Mouse (Mus musculus): ENCODE data around the gene Lrrc32.

The Lrrc32 gene

DNA sequence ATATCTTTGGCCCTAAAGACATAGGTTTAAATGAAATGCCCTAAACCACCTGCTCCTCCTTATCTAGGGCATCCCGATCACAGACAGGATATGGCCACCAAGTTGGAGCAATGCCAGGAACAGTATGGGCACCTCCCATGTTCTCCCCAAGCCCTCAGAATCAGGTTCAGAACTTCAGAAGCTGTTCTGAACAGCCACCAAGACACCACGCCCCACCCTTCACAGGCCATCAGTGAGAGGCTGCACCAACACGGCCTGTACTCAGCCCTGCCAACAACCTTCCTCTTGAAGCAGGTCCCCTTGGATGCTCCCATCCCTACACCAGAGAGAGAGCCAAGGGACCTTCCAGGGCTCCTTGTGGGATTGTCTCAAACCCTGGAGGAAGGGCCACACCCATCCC lies 55.5 kb downstream of the Lrrc32 start:
- no peak for DNase-seq (ENCODE audit: low spot score in 2 of 2)

DNA sequence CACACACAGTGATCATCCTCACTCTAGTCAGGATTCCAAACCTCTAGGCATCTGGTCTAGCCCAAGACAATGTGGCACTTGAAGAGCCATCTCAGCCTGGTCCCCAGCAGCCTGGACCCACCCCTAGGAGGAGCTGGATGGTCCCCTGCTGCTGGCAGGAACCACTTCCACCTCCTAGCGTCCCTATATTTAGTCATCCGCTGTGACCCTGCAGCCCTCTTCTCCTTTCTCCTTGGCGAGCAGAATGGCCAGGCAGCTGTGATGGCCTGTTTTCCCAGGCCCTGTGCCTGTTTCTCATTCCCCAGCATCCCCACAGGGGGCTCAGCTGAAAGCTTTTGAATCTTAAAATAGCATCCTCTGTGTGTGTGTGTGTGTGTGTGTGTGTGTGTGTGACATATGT lies 59.8 kb downstream of the Lrrc32 start:
- DNase-seq (ENCODE audit: low spot score in 2 of 2), result no peak

DNA sequence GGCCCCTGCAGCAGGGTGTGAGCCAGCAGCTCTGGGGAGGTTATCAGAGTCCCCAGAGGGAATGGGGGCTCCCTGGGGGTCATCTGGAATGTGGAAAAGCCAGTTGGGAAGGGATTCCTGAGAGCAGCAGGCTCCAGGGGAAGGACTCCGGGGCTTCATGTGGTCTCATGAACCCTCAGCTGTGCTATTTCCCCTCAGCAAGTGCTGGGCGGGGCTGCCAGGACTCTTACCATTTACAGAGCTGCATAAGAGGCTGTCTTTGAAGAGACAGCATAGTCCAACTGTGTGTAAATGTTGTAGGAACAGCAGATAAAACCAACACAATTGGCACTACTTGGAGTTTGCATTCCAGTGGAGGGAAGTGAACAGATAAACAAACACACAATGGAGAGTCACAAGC lies 61.5 kb downstream of the Lrrc32 start:
- no peak for DNase-seq (ENCODE audit: low spot score in 2 of 2)

DNA sequence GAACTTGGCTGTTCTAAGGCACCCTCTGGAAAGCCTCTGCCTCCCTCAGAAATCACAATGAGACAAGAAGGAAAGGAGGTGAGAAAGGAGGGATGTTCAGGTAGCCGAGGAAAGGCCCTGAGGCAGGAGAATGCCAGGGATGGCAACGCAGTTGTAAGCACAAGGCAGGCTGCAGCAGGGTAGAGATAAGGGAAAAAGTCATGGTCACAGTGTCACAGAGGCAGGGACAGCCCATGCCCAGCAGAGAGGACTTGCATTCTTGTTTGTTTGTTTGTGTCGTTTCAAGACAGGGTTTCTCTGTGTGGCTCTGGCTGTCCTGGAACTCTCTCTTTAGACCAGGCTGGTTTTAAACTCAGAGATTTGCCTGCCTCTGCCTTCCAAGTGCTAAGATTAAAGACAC lies 62.0 kb downstream of the Lrrc32 start:
- DNase-seq (ENCODE audit: low spot score in 2 of 2), result no peak

Measured in urinary bladder, postnatal 4 days (tissue).